Mouse (Mus musculus) retina, adult 2 months (tissue): Measurements from ENCODE around the gene Neil1.

Source experiments
- DNase-seq: peaks from one replicate; pipeline ENCODE4 v3.0.0-alpha.2; 2012; ENCODE audit warnings: low read depth, low spot score

Neil1 gene

DNA sequence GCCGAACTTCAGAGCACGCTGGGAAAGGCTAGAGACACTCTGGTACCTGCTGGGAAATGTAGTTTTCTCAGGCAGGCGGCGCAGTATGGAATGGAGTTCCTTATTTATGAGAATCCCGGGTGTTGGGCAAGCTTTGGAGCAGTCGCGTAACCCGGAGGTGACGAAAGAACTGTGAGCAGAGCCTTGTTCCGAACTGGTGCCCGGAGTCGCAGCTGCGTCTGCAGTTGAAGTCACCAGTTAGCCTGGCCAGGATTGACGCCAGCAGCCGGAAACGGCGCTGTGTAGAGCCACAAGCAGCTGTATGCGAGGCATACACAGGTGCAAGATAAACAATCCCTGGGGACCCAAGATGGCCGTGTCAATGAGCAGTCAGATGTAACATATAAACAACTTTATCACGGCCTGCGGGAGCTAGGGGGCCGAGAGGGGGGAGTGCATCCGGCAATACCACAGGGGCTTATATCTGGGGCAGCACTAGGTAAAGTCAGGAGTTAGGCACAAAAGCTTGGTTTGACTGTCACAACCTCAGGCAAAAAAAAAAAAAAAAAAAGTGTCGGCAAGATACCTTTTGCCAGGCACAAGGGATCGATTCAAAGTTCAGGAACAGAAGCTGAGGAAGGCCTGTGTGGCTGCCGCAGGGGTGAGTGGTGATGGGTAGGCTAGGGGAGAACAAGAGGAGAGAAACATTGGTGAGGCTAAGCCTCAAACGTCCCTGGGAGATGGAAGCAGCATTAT, at the start of gene Neil1:
Neil1 (minus strand) TSS at position 162 of the 735 bp plus-strand sequence.
- DNase-seq: peak; percentile 69

DNA sequence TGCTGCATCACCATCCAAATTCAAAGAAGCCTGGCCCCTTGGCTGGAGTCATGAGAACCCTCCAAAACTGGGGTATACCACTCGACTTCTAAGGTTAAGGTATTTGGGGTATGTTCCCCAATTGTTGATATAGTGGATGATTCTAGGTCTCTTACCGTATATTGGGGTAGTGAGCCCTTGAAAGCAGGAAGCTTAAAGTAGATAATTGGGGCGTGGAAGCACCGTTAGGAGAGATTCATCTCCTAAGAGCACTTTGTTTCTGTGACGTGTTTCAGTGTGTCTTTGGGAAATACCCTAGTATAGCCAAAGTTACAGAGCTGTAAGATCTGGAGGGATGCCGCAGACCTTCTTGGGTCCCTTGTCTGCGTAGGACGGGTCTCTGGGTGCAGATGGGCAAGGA, 49.3 kb upstream of the Neil1 start:
- DNase-seq: no peak

DNA sequence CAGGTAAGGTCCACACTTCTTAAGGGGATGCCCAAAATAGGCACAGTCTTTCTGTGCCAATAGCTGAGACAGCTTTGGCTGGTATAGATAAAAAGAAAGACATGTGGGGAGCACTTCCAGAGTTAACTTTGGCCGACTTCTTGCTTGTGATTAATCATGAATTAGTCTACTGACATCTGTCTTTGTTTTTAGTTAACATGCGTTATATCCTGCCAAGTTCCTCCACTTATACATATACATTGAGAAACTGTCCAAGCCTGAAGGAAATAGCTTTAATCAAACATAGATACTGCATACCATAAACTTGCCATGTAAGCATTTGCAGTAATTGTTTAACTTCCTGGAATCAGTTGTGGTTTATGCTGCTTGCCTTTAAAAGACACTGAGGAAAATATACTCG, 48.6 kb upstream of the Neil1 start:
- DNase-seq: no peak

DNA sequence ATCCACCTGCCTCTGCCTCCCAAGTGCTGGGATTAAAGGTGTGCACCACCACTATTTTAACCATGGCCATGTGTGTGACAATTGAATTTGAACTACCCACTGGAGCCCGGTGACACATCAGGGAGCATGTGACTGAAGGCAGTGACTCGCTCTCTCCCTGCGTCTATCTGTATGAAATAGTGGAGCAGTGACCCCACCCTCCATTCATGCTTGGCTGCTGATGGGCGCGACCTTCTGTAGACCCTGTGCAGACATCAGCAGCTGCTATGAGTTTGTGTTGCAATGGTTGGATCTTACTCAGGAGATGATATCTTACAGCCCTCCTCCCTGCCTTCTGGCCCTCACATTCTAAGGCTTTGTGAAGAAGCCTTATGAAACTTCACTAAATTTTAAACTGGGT, 20.3 kb upstream of the Neil1 start:
- DNase-seq: no peak

DNA sequence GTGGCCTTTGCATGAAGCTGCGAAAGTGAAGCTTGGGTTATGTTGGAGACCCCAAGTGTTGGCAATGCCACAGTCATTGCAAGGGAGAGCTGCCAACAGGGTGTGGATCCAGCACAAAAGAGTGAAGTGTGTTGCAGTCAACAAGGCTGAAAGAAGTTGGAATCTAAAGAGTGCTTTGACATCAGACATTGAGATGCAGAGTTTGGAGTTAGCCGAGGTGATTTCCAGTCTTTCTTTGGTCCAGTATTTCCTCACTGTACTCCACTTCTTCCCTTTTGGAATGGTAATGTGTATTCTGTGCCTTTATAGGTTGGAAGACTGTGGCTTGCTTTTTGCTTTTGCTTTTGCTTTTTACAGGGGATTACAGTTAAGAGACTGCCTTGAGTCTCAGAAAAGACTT, 18.1 kb upstream of the Neil1 start:
- no peak for DNase-seq

DNA sequence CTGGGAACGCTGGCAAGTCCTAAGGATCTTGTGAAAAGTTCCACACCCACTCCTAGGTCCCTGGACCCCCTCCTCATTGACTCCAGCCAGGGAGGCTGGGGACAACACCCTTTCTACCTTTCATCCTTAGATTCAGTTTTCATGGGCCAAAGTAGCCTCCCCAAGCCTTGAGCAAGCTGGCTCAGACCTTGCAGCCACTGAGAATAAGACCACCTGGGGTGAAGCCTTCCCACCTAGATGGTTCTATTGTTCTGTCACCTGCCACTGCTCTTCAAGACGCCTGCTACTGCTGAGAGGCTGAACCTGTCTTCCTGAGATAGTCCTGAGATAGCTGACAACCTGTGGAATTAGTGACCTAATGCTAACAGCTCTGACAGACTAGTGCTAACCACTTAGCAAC, 15.0 kb upstream of the Neil1 start:
- no peak for DNase-seq

- no peak for DNase-seq
Measured at GRCm38 (mm10) chr9:57162496-57162895, 14.4 kb upstream of the Neil1 start.

DNA sequence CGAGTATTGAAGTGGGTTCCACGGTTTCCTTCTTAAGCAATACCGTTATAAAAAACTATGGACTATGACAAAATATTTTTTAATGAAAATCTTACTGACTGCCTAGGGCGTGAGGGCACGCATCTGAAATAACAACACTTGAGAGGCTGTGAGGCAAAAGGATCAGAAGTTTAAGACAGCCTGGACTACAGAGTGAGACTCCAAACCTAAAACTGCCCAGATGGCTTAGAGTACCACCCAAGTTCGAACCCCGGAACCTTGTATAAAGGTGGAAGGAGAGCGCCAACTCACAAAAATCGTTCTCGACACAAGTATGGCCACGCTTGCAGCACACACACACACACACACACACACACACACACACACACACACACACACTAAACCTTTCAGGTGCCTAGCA, 10.4 kb upstream of the Neil1 start:
- no peak for DNase-seq

DNA sequence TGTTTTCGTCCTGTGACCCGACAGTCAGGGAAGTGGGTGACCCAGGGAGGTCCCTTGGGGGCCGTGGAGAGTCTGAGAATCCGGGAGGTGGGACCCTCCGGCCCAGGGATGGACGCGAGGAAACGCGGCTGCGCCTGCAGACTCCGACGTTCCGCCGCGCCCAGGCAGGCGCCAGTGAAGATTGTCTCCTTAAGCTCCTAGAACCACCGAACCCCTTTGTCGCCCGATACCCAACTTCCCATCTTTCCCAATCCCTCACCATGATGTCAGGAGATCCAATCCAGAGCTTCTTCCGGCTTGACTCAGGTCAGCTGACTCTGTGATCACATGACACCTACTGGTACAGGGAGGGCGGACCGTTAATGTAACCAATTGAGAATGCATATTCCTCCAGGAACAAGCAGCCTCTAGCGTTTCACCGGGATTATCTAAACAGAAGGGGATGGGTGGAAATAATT, 9.9 kb upstream of the Neil1 start, which contains the start of gene Commd4:
Commd4 (minus strand) TSS at position 319 of the 458 bp plus-strand sequence.
- DNase-seq: peak; percentile 94

DNA sequence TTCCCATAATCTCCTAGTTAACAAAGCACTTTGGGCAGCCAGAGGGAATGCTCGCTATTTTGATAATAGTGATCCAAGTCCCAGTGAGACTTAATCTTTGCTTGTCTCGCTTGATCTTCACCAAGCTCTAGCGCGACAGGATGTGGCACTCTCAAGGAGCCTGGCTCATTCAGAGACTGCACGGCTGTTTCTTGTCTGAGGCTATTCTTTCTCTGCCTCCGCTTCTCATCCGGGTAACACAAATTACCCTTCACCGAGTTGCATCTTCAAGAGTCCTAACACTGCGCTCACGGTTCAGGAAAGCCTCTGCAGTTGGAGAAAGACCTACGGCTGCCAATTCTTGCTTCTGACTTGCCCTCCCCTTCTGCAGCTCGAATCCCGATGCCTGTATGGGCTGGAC, 9.4 kb upstream of the Neil1 start:
- no peak for DNase-seq

GRCm38 (mm10) chr9:57156823-57157222, 8.7 kb upstream of the Neil1 start:
- no peak for DNase-seq

- no peak for DNase-seq
Measured at GRCm38 (mm10) chr9:57156383-57156782, 8.3 kb upstream of the Neil1 start.

- DNase-seq: no peak
Measured at GRCm38 (mm10) chr9:57152331-57152730, 4.2 kb upstream of the Neil1 start.

- no peak for DNase-seq
Measured at GRCm38 (mm10) chr9:57150192-57150591, 2.1 kb upstream of the Neil1 start.

GRCm38 (mm10) chr9:57149021-57149420, 916 bp upstream of the Neil1 start:
- no peak for DNase-seq

- no peak for DNase-seq
Measured at GRCm38 (mm10) chr9:57147205-57148143, 631 bp downstream of the Neil1 start.

DNA sequence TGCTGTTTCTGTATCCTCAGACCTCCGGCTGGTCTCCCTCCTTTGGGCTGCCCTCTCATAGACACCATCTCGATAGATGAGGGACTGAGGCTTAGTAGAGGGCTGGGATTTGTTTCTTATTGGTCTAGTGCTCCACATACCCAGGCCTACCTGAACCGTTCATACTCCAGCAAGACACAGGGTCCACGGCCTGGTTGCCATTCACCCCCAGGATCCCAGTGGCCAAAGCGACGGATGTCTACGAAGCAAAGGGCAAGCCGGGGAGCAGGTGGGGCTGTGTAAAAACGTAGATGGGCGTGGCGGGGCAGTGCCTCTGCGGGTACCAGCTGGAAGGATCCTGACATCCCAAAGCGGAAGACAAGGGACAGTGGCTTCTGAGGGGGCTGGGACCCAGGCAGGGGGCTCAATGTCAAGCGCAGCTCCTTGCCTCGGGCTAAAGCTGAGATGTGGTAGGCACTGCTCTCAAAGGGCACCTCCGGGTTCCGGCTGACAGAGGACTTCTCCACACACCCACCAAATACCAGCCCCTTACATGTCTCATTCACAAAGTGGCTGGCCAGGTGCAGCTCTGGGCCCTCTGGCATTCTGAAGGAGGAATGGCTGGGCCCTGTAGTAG, 1.5 kb downstream of the Neil1 start:
- no peak for DNase-seq

GRCm38 (mm10) chr9:57144830-57145229, 3.3 kb downstream of the Neil1 start:
- DNase-seq: no peak

GRCm38 (mm10) chr9:57143212-57143611, 4.9 kb downstream of the Neil1 start:
- DNase-seq: no peak

GRCm38 (mm10) chr9:57141417-57142353, 6.4 kb downstream of the Neil1 start:
- no peak for DNase-seq

DNA sequence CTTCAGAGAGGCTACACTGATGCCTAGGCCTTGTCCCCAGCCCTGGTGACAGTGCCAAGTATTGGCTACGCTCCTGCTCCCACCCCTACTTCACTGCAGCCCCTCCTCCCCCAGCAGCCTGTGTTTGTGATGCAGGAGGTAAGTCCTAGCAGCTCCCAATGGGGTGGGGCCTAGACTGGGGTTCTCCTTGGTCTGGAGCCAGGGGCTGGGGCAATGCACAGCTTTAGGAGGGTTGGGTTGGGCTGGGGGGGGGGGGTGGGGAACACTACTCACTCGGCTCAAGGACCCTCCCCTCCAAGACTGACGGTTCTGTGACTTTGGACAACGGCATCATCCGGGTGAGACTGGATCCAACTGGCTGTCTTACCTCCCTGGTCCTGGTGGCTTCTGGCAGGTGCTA, 8.5 kb downstream of the Neil1 start:
- DNase-seq: no peak
